Mouse (Mus musculus) Patski (cell line): ENCODE measurements around the gene Bcl2l11. TPM values are rescaled to one million over a fixed set of nuclear protein-coding genes. Genes with fewer than 3 reads are reported as not detected.

Experiments
- ATAC-seq: fragments of 100-300 bp; one replicate; pipeline ENCODE4 v1.8.0; 2021
- CTCF ChIA-PET: fragments of 350-600 bp; sonication (Branson Sonifier 250); formaldehyde crosslinking; loops from one replicate; lab custom pipeline; 2022; ENCODE audit warnings: inconsistent platforms; lab: Charles Lee
- POLR2A ChIA-PET: fragments of 350-600 bp; sonication (Branson Sonifier 250); formaldehyde crosslinking; loops from one replicate; lab custom pipeline; 2022; ENCODE audit warnings: antibody characterized with exemption, inconsistent platforms; lab: Charles Lee
- DNase-seq: peaks from one replicate; pipeline ENCODE4 v3.0.0-alpha.2; 2011; ENCODE audit warnings: low read depth, low spot score
- H3K27me3 ChIP-seq: fragments of 371-371 bp; one replicate; pipeline ENCODE4 v1.5.1; 2021
- CTCF ChIP-seq: fragments of 100-300 bp; IDR thresholded peaks from one replicate; pipeline ENCODE4 v1.5.1; 2021
- in situ Hi-C: fragments of 300-500 bp; cut with MboI; formaldehyde crosslinking; loops from 3 replicates; pipeline ENCODE4 v1.11.1; 2018; ENCODE audit warnings: low pct_unique_long_range_greater_than_20kb, mixed read lengths
- polyA plus RNA-seq: library from polyadenylated mRNA; unstranded; gene quantifications from one replicate; pipeline ENCODE4 v1.2.3, GENCODE M21; 2021

The Bcl2l11 gene
- polyA plus RNA-seq, result 16.3 TPM

- in situ Hi-C loops, result no loop called here
- no peaks in the 10 kb centered on the region for H3K27me3 ChIP-seq
- ChIA-PET POLR2A (interaction anchor here (1.0 to 1.3 kb wide), 3 partner anchors 21 to 274 kb away, joined by 3 to 4 read pairs (median 3); no protein-coding TSS in a partner anchor), CTCF (interaction anchor here (1.3 to 1.6 kb wide), 2 partner anchors 9 to 14 kb away, joined by 4 to 5 read pairs; no protein-coding TSS in a partner anchor)
- TF ChIP-seq CTCF, result no peak
- DNase-seq (no peak), ATAC-seq (peak; percentile 18)
Observed at GRCm38 (mm10) chr2:128125635-128126470, at the start of gene Bcl2l11. Gene Bcl2l11, plus strand, starts transcription at chr2:128126038.

DNA sequence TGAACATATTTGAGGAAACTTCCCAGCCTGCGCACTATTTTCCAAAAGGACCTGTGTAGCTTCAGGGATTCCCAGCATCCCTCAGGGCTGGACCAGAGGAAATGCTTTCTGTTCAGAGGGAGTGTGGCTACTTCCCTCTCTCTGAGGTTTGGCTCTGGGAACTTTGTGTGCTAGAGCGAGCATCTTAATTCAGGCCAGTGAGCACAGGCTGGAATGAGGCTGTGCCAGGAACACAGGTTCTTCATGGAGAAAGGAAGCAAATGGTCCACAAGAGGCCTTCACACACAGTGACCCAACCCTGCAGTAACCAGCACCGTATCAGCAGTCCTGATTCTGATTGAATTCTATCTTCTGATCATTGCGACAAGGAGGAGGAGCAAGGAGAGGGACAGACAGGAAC, 48.9 kb upstream of the Bcl2l11 start:
- peaks cover 19% of the 10 kb centered on the region for H3K27me3 ChIP-seq
- TF ChIP-seq CTCF, result no peak
- ATAC-seq (no peak), DNase-seq (no peak)
- CTCF ChIA-PET, result no interaction called here
- POLR2A ChIA-PET, result no interaction called here
- in situ Hi-C loops, result no loop called here

DNA sequence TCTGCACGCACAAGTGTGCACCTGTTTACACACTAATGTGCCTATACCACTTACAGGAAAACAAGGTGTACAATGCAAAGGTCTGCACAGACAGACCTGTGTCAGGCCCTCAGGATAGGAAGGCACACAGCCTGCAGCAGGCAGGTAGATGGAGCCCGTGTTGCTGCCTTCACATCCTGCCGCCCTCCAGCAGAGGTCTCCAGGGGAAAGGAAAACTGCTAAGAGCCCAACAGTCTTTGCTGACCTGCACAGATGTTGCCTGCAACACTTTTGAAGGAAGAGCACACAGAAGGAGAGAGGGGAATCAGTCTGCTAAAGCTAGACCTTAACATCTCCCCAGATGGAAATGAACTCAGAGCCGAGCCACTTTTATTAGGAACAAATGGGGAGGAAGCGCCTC, 47.0 kb upstream of the Bcl2l11 start:
- peaks cover 22% of the 10 kb centered on the region for H3K27me3 ChIP-seq
- in situ Hi-C loops, result no loop called here
- ChIA-PET CTCF (interaction anchor here (1.4 kb wide), 1 partner anchor 45 kb away, joined by 3 read pairs; no protein-coding TSS in a partner anchor), POLR2A (no interaction called here)
- no peak for ATAC-seq
- peak; percentile 67 for TF ChIP-seq CTCF
- DNase-seq, result no peak

DNA sequence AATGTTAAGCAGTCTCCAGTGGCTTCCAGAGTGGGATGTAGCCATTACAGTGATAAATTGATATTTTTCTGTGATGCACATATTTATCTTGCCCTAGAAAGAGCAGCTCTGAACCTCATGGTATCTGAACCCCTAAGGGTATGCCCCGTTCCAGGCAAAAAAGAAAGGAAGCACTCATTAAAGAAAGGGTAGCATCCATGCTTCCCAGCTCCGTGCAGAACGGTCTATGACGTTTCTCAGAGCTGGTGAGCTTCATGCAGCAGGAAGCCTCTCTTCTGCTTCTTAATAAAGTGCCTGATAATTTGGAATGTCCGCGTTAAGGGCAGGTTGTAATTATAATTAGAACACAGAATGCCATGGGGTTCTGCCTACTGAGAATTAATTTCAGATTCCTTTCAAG, 46.5 kb upstream of the Bcl2l11 start:
- ATAC-seq (no peak), DNase-seq (no peak)
- ChIA-PET POLR2A (no interaction called here), CTCF (interaction anchor here (1.4 kb wide), 1 partner anchor 44 kb away, joined by 3 read pairs; no protein-coding TSS in a partner anchor)
- in situ Hi-C loops, result no loop called here
- peaks cover 22% of the 10 kb centered on the region for H3K27me3 ChIP-seq
- no peak for TF ChIP-seq CTCF

DNA sequence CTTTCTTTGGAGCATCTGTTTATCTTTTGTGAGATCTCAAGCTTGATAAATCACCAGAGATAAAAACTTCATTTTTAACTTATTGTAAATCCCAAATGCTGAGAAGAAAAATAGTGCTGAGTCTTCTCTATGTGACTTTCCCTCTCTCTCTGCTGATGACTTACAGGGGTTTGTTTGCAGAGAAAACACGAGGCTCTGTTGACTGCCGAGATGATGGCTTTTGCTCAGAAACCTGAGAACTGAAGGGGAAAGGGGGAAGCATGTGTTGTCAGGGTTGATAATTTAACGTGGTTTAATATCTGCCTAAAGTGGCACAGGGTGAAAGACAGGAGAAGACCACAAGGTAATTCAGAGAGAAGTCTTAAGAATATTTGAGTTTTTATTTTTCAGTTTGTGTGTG, 42.0 kb upstream of the Bcl2l11 start:
- ChIA-PET POLR2A (no interaction called here), CTCF (no interaction called here)
- H3K27me3 ChIP-seq, result peaks cover 19% of the 10 kb centered on the region
- no peak for TF ChIP-seq CTCF
- DNase-seq, result no peak
- no peak for ATAC-seq
- in situ Hi-C loops, result no loop called here

DNA sequence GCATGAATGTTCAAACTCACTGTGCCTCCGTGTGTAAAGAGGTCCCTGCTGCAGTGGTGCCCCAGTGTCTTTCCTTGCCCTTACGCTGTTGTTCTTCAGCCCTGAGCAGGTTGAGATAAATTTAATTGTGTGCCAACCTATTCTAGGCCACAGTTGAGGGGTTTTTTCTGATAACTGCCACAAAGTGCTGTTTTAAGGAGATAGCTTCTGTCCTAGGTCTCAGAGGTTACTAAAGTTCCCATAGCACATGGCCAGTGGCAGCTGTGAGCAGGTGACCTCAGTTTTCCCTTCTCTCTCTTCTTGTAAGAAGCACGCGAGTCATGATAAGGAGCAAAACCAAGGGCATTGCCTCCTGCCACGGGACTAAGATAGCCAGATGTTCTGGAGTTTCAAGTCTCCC, 41.2 kb upstream of the Bcl2l11 start:
- ChIA-PET POLR2A (no interaction called here), CTCF (no interaction called here)
- ATAC-seq (no peak), DNase-seq (no peak)
- peaks cover 19% of the 10 kb centered on the region for H3K27me3 ChIP-seq
- TF ChIP-seq CTCF, result no peak
- in situ Hi-C loops, result no loop called here

DNA sequence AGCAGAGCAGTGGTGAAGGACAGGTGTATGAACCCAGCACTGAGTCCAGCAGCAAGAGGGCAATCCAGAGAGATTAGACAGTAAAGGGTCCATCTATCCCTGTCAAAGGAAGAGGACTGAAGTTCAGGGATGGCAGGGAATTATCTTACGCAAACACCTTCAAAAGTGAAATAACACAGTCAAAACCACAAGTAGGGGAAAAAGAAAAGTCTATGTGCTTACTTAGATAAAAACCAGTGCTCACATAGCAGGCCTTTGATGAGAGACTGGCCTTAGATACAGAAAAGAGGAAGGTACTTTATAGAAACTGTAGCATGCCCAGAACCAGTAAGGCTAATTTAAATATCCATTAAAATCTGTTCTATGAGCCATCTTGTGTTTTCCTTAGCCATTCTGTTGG, 40.4 kb upstream of the Bcl2l11 start:
- in situ Hi-C loops, result no loop called here
- ATAC-seq (no peak), DNase-seq (no peak)
- ChIA-PET POLR2A (no interaction called here), CTCF (no interaction called here)
- no peak for TF ChIP-seq CTCF
- H3K27me3 ChIP-seq, result peaks cover 16% of the 10 kb centered on the region

DNA sequence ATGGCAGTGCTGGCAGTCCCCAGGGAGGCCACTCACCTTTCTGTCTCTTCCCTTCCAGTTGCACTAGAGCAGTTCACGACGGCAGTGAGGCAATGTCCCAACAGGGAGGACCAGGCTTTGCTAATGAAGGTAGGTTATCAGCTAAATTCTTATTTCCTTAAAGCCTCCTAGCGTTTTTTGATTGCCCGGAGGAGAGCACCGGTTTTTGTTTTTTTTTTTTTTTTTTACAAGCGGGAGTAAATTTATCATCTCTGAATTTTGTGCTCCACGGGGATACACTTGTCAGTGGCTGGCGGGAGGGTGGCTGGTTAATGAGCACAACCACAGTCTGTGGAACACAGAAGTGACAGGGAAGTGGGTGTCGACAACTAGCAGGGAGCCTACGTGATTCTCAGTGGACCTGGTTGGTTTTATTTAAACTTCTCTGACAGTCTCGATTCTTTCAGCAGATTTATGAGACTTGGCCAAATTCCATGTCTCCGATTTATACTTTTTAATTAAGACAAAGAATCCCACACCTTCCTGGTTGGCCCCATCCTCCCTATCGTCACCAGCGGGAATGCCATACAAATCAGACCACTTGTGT, 39.4 kb upstream of the Bcl2l11 start:
- ATAC-seq (no peak), DNase-seq (no peak)
- CTCF ChIA-PET, result no interaction called here

GRCm38 (mm10) chr2:128086996-128087526, 38.8 kb upstream of the Bcl2l11 start:
- DNase-seq (no peak), ATAC-seq (no peak)
- in situ Hi-C loops, result no loop called here
- POLR2A ChIA-PET, result no interaction called here
- CTCF ChIA-PET, result no interaction called here
- no peak for TF ChIP-seq CTCF
- H3K27me3 ChIP-seq, result peaks cover 8% of the 10 kb centered on the region

More for the DNA sequence above, 39.4 kb upstream of the Bcl2l11 start:
- in situ Hi-C loops, result no loop called here
- H3K27me3 ChIP-seq, result peaks cover 12% of the 10 kb centered on the region
- TF ChIP-seq CTCF, result no peak
- POLR2A ChIA-PET, result no interaction called here

DNA sequence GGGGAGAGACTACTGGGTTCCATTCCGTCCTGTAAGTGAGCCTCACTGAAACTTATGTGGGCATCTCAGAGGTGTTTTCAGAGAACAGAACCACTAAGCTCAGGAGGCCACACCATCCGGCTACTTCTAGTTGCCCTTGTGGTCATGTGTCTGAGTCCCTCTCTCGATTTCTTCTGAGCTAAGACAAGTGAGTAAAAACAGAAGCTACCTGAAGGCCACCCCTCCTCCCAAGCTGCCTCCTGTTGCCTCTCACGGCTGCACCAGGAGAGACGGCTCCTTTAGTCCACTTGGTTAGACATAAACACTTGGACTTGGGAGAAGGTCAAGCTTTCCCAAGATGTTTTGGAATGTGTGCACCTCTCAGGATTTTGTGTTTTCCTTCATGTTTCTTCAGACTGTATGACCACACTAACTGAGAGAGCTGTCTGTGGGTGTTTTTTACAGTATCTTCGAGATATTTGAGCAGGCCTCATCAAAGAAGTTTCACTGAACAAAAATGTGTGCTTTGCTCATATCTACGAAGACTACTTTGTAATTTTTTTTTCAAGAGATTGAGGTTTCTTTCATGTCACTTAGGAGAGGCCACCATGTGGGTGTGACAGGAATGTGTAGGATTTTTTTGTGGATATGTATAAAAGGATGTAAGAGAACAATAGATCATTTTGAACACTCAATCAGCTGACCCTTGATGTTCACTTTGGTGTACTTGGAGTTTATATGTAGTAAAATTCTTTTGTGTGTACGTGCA, 37.9 kb upstream of the Bcl2l11 start:
- no peak for ATAC-seq

More for the DNA sequence above, 37.9 kb upstream of the Bcl2l11 start:
- TF ChIP-seq CTCF, result no peak
- DNase-seq, result no peak
- H3K27me3 ChIP-seq, result no peaks in the 10 kb centered on the region
- POLR2A ChIA-PET, result no interaction called here
- CTCF ChIA-PET, result no interaction called here
- in situ Hi-C loops, result no loop called here
